Mouse (Mus musculus): Measurements from ENCODE around the gene Tmem94. TPM values are rescaled to one million over a fixed set of nuclear protein-coding genes. Genes with fewer than 3 reads are reported as not detected.

The Tmem94 gene
- polyA plus RNA-seq, 1 experiment from 2014 or later = 22.9 TPM

DNA sequence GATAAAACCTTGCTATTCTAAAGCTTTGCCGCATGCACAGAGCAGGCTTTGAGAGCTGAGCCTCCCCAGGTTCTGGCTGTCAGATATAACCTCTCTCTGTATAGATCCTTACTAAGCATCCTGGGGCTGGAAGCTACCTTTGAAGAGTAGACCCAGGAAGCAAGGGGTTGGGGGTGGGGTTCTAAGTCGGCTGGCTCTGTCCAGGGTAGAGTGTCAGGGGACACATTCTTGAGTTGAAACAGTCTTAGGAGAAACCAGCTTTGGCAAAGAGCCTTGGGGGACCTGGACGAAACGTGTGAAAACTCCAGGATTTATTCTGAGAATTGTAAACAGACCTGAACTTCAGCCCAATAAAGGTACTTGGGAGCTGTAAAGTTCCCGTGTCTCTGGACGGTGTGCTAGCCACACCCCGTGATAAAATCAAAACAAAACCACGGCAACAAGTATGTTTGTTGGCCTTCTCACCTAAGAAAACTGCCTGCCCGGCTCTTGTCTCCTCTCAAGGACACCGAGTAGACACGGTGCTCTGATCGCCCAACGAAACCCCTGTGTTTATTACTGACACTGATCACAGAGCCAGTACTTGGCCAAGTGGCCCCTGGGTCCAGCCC, 26.9 kb upstream of the Tmem94 start:
- Histone ChIP-seq H3K27me3 (ENCODE audit: control insufficient read depth, insufficient read depth, low read length) (no peaks in the 10 kb centered on the region), H3K4me2 (peak overlapping the region; percentile 14; the same call in 1 of the 2 replicates), H3K9me3 (replicated peaks; ENCODE audit: control insufficient read depth, low read length) (no peaks in the 10 kb centered on the region), H3K9ac (ENCODE audit: low read depth, low read length) (no peak overlapping the region), H3K27ac (ENCODE audit: low read depth, low read length) (no peak overlapping the region), H3K4me3 (ENCODE audit: low read depth, low read length) (no peak overlapping the region), H3K36me3 (ENCODE audit: control insufficient read depth, insufficient read depth, low read length) (no peaks in the 10 kb centered on the region), H3K4me1 (ENCODE audit: control insufficient read depth, insufficient read depth, low read length) (peaks cover 19% of the 10 kb centered on the region)
- WGBS (ENCODE audit: insufficient replicate concordance) = 33% methylated on average over 13 of the region's 13 CpGs
- no peak for ATAC-seq (replicated peaks; ENCODE audit: insufficient number of reproducible peaks, low FRiP score, low TSS enrichment)

DNA sequence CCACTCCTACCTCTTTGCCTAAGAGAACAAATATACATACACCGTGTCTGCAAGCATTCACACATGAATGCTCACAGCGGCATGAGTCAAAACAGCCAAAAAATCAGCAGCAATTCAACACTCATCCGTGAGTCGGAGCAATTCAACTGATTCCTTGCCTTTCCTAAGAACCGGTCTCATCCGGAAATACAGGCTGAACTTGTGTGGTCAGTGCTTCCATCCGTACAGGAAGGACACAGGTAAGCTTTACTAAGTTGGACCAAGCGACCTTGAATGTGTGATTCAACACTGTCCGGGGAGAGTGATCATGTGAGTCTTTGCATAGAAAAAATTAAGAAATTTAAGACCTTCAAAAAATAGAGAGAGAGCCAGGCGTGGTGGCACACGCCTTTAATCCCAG, 24.2 kb upstream of the Tmem94 start:
- WGBS (ENCODE audit: insufficient replicate concordance) = 81% methylated on average over 11 of the region's 11 CpGs
- Histone ChIP-seq H3K27me3 (ENCODE audit: control insufficient read depth, insufficient read depth, low read length) (no peaks in the 10 kb centered on the region), H3K4me3 (ENCODE audit: low read depth, low read length) (no peak overlapping the region), H3K4me2 (no peak overlapping the region), H3K9me3 (replicated peaks; ENCODE audit: control insufficient read depth, low read length) (no peaks in the 10 kb centered on the region), H3K27ac (ENCODE audit: low read depth, low read length) (no peak overlapping the region), H3K9ac (ENCODE audit: low read depth, low read length) (no peak overlapping the region), H3K36me3 (ENCODE audit: control insufficient read depth, insufficient read depth, low read length) (no peaks in the 10 kb centered on the region), H3K4me1 (ENCODE audit: control insufficient read depth, insufficient read depth, low read length) (peaks cover 13% of the 10 kb centered on the region; the same call in 1 of the 2 replicates)
- no peak for ATAC-seq (replicated peaks; ENCODE audit: insufficient number of reproducible peaks, low FRiP score, low TSS enrichment)

DNA sequence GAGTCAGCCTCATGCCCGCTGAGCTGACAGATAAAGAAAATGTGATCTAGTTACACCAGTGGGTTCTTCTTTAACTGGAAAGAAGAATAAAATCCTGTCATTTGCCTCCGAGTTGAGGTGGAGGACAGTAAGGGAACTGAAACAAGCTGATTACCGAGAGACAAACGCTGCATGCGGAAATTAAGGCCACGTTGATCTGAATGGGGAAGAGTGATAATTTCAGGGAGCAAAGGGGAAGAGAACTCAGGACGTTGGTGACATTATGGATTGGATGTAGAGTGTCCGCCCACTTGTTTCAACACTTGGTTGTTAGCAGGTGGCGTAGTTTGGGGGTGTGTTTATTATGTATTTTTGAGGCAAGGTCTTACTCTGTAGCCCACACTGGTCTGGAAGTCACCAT, 22.3 kb upstream of the Tmem94 start:
- Histone ChIP-seq H3K4me3 (ENCODE audit: low read depth, low read length) (no peak overlapping the region), H3K27ac (ENCODE audit: low read depth, low read length) (no peak overlapping the region), H3K9ac (ENCODE audit: low read depth, low read length) (no peak overlapping the region), H3K36me3 (ENCODE audit: control insufficient read depth, insufficient read depth, low read length) (no peaks in the 10 kb centered on the region), H3K9me3 (replicated peaks; ENCODE audit: control insufficient read depth, low read length) (no peaks in the 10 kb centered on the region), H3K4me2 (no peak overlapping the region), H3K27me3 (ENCODE audit: control insufficient read depth, insufficient read depth, low read length) (no peaks in the 10 kb centered on the region), H3K4me1 (ENCODE audit: control insufficient read depth, insufficient read depth, low read length) (peaks cover 10% of the 10 kb centered on the region; the same call in 1 of the 2 replicates)
- ATAC-seq (replicated peaks; ENCODE audit: insufficient number of reproducible peaks, low FRiP score, low TSS enrichment) = no peak
- WGBS (ENCODE audit: insufficient replicate concordance) = 82% methylated on average over 9 of the region's 9 CpGs

DNA sequence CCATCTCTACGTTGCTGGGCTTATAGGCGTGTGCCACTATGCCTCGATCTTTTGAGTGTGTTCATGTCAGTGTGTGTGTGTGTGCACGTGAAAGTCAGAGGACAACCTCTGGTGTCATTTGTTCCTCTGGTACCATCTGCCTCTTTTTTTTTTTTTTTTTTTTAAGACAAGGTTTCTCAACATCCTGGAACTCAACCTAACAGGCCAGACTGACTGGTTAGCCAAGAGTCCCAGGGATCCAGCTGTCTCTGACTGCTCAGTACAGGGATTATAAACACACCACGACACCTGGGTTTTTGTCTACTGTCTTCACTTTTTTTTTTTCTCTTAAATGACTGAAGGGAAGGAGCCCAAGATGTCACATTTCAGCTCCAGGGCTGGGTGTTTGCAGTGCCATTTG, 20.8 kb upstream of the Tmem94 start:
- Histone ChIP-seq H3K9me3 (replicated peaks; ENCODE audit: control insufficient read depth, low read length) (no peaks in the 10 kb centered on the region), H3K4me1 (ENCODE audit: control insufficient read depth, insufficient read depth, low read length) (no peaks in the 10 kb centered on the region), H3K36me3 (ENCODE audit: control insufficient read depth, insufficient read depth, low read length) (no peaks in the 10 kb centered on the region), H3K27ac (ENCODE audit: low read depth, low read length) (no peak overlapping the region), H3K27me3 (ENCODE audit: control insufficient read depth, insufficient read depth, low read length) (no peaks in the 10 kb centered on the region), H3K4me2 (no peak overlapping the region), H3K4me3 (ENCODE audit: low read depth, low read length) (no peak overlapping the region), H3K9ac (ENCODE audit: low read depth, low read length) (no peak overlapping the region)
- 82% methylated on average over 5 of the region's 5 CpGs for WGBS (ENCODE audit: insufficient replicate concordance)
- no peak for ATAC-seq (replicated peaks; ENCODE audit: insufficient number of reproducible peaks, low FRiP score, low TSS enrichment)

DNA sequence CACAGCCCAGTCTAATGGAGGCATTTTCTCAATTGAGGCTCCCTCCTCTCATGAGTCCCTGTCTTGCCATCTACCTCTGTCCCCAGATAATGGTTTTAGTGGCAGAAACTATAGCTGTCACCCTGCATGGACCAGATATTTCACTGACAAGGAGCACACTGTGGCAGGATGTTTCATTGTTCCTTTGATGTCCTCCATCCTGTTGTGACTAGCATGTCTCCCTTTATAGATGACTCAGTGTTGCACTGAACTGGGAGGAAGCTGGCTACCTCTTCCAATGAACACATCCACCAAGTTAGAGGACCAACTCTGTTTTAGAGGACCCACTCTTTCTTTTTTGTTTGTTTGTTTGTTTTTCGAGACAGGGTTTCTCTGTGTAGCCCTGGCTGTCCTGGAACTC, 19.1 kb upstream of the Tmem94 start:
- Histone ChIP-seq H3K36me3 (ENCODE audit: control insufficient read depth, insufficient read depth, low read length) (no peaks in the 10 kb centered on the region), H3K27me3 (ENCODE audit: control insufficient read depth, insufficient read depth, low read length) (no peaks in the 10 kb centered on the region), H3K27ac (ENCODE audit: low read depth, low read length) (no peak overlapping the region), H3K4me2 (no peak overlapping the region), H3K4me3 (ENCODE audit: low read depth, low read length) (no peak overlapping the region), H3K9me3 (replicated peaks; ENCODE audit: control insufficient read depth, low read length) (no peaks in the 10 kb centered on the region), H3K9ac (ENCODE audit: low read depth, low read length) (no peak overlapping the region), H3K4me1 (ENCODE audit: control insufficient read depth, insufficient read depth, low read length) (no peaks in the 10 kb centered on the region)
- no peak for ATAC-seq (replicated peaks; ENCODE audit: insufficient number of reproducible peaks, low FRiP score, low TSS enrichment)
- 85% methylated on average over 1 of the region's 1 CpGs for WGBS (ENCODE audit: insufficient replicate concordance)

DNA sequence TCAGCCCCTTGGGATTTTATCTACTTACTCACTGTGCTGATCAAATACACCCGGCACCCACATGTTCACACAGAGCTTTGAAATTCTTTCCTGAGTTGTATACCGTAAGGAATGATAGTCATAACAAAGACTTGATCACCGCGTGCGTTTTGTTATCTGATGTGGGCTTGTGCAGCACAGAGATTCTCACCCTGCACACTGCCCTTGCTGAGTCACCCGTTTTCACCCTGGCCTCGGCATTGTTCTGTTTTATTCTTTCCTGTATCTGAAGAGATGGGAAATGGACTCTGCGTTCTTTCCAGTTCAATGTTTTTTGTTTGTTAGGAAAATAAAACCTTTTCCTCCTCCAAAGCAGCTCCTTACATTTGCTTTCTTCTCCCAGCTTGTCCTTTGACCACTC, 18.5 kb upstream of the Tmem94 start:
- no peaks in the 10 kb centered on the region for H3K4me1 ChIP-seq (ENCODE audit: control insufficient read depth, insufficient read depth, low read length)
- 47% methylated on average over 8 of the region's 8 CpGs for WGBS (ENCODE audit: insufficient replicate concordance)
- H3K27ac ChIP-seq (ENCODE audit: low read depth, low read length) = no peak overlapping the region
- H3K4me2 ChIP-seq = peak overlapping the region; percentile 52
- H3K9ac ChIP-seq (ENCODE audit: low read depth, low read length) = no peak overlapping the region
- no peak for ATAC-seq (replicated peaks; ENCODE audit: insufficient number of reproducible peaks, low FRiP score, low TSS enrichment)
- H3K9me3 ChIP-seq (replicated peaks; ENCODE audit: control insufficient read depth, low read length) = no peaks in the 10 kb centered on the region
- peak overlapping the region; percentile 25 for H3K4me3 ChIP-seq (ENCODE audit: low read depth, low read length)
- no peaks in the 10 kb centered on the region for H3K27me3 ChIP-seq (ENCODE audit: control insufficient read depth, insufficient read depth, low read length)
- H3K36me3 ChIP-seq (ENCODE audit: control insufficient read depth, insufficient read depth, low read length) = no peaks in the 10 kb centered on the region

DNA sequence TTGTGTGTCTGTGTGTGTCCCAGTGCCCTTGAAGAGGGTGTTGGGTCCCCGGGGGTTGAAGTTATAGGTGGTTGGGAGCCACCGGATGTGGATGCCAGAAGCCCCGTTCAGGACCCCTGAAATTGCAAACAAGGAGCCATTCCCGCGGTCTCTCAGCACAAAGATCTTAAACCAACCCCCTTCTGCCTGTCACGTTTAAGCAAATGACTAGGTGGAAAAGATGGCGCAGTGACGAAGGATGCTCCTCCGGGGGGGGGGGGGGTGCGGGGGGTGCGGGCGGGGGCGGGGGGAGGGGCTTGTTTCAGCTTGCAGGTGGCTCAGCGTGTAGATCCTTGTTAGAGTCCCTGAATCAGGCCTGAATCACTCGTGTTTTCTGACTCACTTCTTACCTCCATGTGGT, 17.9 kb upstream of the Tmem94 start:
- WGBS (ENCODE audit: insufficient replicate concordance) = 8% methylated on average over 11 of the region's 15 CpGs

DNA sequence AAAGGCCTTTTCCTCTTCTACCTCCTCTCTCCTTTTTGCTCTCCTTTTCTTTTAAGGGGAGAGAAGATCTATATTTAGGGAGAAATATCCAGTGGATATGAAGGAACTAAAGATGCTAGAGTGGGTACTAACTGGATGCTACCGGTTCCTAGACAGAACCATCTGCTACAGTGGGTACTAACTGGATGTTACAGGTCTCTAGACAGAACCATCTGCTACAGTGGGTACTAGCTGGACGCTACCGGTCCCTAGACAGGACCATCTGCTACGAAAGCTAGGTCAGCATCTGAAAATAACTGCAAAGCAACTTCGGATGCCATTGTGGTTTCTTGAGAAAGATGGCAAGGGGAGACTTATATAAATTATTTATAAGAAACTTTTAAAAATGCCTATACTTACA, 15.4 kb upstream of the Tmem94 start:
- no peaks in the 10 kb centered on the region for H3K4me1 ChIP-seq (ENCODE audit: control insufficient read depth, insufficient read depth, low read length)
- no peak overlapping the region for H3K9ac ChIP-seq (ENCODE audit: low read depth, low read length)
- H3K36me3 ChIP-seq (ENCODE audit: control insufficient read depth, insufficient read depth, low read length) = no peaks in the 10 kb centered on the region
- H3K27me3 ChIP-seq (ENCODE audit: control insufficient read depth, insufficient read depth, low read length) = no peaks in the 10 kb centered on the region
- 89% methylated on average over 5 of the region's 5 CpGs for WGBS (ENCODE audit: insufficient replicate concordance)
- H3K4me3 ChIP-seq (ENCODE audit: low read depth, low read length) = no peak overlapping the region
- no peak for ATAC-seq (replicated peaks; ENCODE audit: insufficient number of reproducible peaks, low FRiP score, low TSS enrichment)
- H3K27ac ChIP-seq (ENCODE audit: low read depth, low read length) = no peak overlapping the region
- H3K4me2 ChIP-seq = no peak overlapping the region
- H3K9me3 ChIP-seq (replicated peaks; ENCODE audit: control insufficient read depth, low read length) = no peaks in the 10 kb centered on the region

More for the DNA sequence above, 17.9 kb upstream of the Tmem94 start:
- H3K4me1 ChIP-seq (ENCODE audit: control insufficient read depth, insufficient read depth, low read length) = no peaks in the 10 kb centered on the region
- H3K9me3 ChIP-seq (replicated peaks; ENCODE audit: control insufficient read depth, low read length) = no peaks in the 10 kb centered on the region
- H3K27ac ChIP-seq (ENCODE audit: low read depth, low read length) = no peak overlapping the region
- ATAC-seq (replicated peaks; ENCODE audit: insufficient number of reproducible peaks, low FRiP score, low TSS enrichment) = no peak
- H3K27me3 ChIP-seq (ENCODE audit: control insufficient read depth, insufficient read depth, low read length) = no peaks in the 10 kb centered on the region
- H3K4me2 ChIP-seq = peak overlapping the region; percentile 52
- no peak overlapping the region for H3K9ac ChIP-seq (ENCODE audit: low read depth, low read length)
- peak overlapping the region; percentile 25 for H3K4me3 ChIP-seq (ENCODE audit: low read depth, low read length)
- H3K36me3 ChIP-seq (ENCODE audit: control insufficient read depth, insufficient read depth, low read length) = no peaks in the 10 kb centered on the region

DNA sequence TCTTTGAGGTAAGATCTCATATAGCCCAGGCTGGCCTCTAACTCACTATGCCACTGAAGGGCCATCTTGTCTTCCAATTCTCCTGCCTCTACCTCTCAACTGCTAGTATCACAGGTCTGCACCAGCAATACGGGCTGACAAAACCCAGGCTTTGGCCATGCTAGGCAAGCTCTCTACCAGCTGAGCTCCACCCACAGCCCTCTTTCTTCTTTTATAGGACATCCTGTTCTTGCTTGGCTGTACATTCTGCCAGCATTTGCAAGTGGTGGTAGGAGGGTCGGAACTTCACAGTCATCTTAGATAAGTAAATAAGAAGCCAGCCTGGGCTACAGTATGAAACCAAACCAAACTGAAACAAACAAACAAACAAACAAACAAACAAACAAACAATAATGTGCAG, 13.5 kb upstream of the Tmem94 start:
- H3K4me1 ChIP-seq (ENCODE audit: control insufficient read depth, insufficient read depth, low read length) = no peaks in the 10 kb centered on the region
- H3K4me3 ChIP-seq (ENCODE audit: low read depth, low read length) = no peak overlapping the region
- no peak overlapping the region for H3K27ac ChIP-seq (ENCODE audit: low read depth, low read length)
- H3K9me3 ChIP-seq (replicated peaks; ENCODE audit: control insufficient read depth, low read length) = no peaks in the 10 kb centered on the region
- H3K4me2 ChIP-seq = no peak overlapping the region
- H3K36me3 ChIP-seq (ENCODE audit: control insufficient read depth, insufficient read depth, low read length) = no peaks in the 10 kb centered on the region
- ATAC-seq (replicated peaks; ENCODE audit: insufficient number of reproducible peaks, low FRiP score, low TSS enrichment) = no peak
- H3K27me3 ChIP-seq (ENCODE audit: control insufficient read depth, insufficient read depth, low read length) = no peaks in the 10 kb centered on the region
- no peak overlapping the region for H3K9ac ChIP-seq (ENCODE audit: low read depth, low read length)
- WGBS (ENCODE audit: insufficient replicate concordance) = 44% methylated on average over 2 of the region's 2 CpGs

All from heart, embryonic 11.5 days (tissue).